Mouse (Mus musculus) liver, embryonic 16.5 days (tissue): Measurements from ENCODE around the gene Cebpg. TPM values are rescaled to one million over a fixed set of nuclear protein-coding genes. Genes with fewer than 3 reads are reported as not detected.
A peak's percentile ranks its signal among the peaks of the same experiment; 100 is the strongest.

Experiments
- ATAC-seq: fragments of 200-750 bp; cut with Nextera tagmentation; 2 replicates; pipeline ENCODE4 v1.8.0; 2017; ENCODE audit warnings: low read depth, mild to moderate bottlenecking, moderate number of reproducible peaks, moderate library complexity
- H3K27ac ChIP-seq: fragments of 300-500 bp; sonication (generic); 2 replicates; pipeline ENCODE4 v1.5.1; 2014; ENCODE audit warnings: mild to moderate bottlenecking, low read length
- H3K27me3 ChIP-seq: fragments of 300-500 bp; sonication (generic); 2 replicates; pipeline ENCODE4 v1.6.1; 2014; ENCODE audit warnings: low read depth, low read length, mixed read lengths; ENCODE audit not compliant: control insufficient read depth, insufficient read depth
- H3K36me3 ChIP-seq: fragments of 300-500 bp; sonication (generic); 2 replicates; pipeline ENCODE4 v1.6.1; 2014; ENCODE audit warnings: mild to moderate bottlenecking; ENCODE audit not compliant: control insufficient read depth, insufficient read depth
- H3K4me1 ChIP-seq: fragments of 300-500 bp; sonication (generic); 2 replicates; pipeline ENCODE4 v1.6.1; 2014; ENCODE audit warnings: low read depth, low read length, mixed read lengths; ENCODE audit not compliant: control insufficient read depth
- H3K4me2 ChIP-seq: fragments of 300-500 bp; sonication (generic); 2 replicates; pipeline ENCODE4 v1.6.1; 2014; ENCODE audit warnings: low read depth, low read length, mixed read lengths
- H3K4me3 ChIP-seq: fragments of 300-500 bp; sonication (generic); 2 replicates; pipeline ENCODE4 v1.5.1; 2014; ENCODE audit warnings: low read depth, mild to moderate bottlenecking, low read length
- H3K9ac ChIP-seq: fragments of 300-500 bp; sonication (generic); 2 replicates; pipeline ENCODE4 v1.6.1; 2014; ENCODE audit warnings: low read depth, low read length
- H3K9me3 ChIP-seq: fragments of 300-500 bp; sonication (generic); replicated peaks from 2 replicates; pipeline ENCODE4 v1.6.1; 2016; ENCODE audit warnings: low read length; ENCODE audit not compliant: control insufficient read depth
- WGBS: fragments of 180-500 bp; shearing (Covaris S2); extraction: QIAGEN DNeasy Blood & Tissue Kit; methylation state at CpG from one replicate; pipeline ENCODE4 v1.1.7; 2014; ENCODE audit not compliant: insufficient replicate concordance; 5-methylcytosine and 5-hydroxymethylcytosine counted together
- polyA plus RNA-seq: library from polyadenylated mRNA; unstranded; fragments of >200 nt; fragmentation: Nextera tagmentation; extraction: Ambion mirVana; gene quantifications from 2 replicates; pipeline ENCODE4 v1.2.1, GENCODE M21; 2015

The Cebpg gene
- polyA plus RNA-seq, 1 experiment from 2014 or later = 21.4 TPM

GRCm38 (mm10) chr7:35080843-35081338 lies 24.5 kb upstream of the Cebpg start:
- Histone ChIP-seq H3K36me3 (no peaks in the 10 kb centered on the region), H3K4me2 (peak overlapping the region; percentile 33), H3K27ac (peak overlapping the region; percentile 57), H3K9me3 (no peaks in the 10 kb centered on the region), H3K4me3 (peak overlapping the region; percentile 19; the same call in 1 of the 2 replicates), H3K4me1 (peaks cover 2% of the 10 kb centered on the region; the same call in 1 of the 2 replicates), H3K9ac (peak overlapping the region; percentile 16; the same call in 1 of the 2 replicates), H3K27me3 (no peaks in the 10 kb centered on the region; the same call in 1 of the 2 replicates)
- 7% methylated on average over 10 of the region's 10 CpGs for WGBS
- ATAC-seq = peak; percentile 75

- WGBS = 45% methylated on average over 5 of the region's 5 CpGs
- Histone ChIP-seq H3K27me3 (no peaks in the 10 kb centered on the region), H3K27ac (no peak overlapping the region), H3K4me3 (no peak overlapping the region), H3K4me2 (no peak overlapping the region), H3K9me3 (no peaks in the 10 kb centered on the region), H3K4me1 (no peaks in the 10 kb centered on the region; the same call in 1 of the 2 replicates), H3K36me3 (no peaks in the 10 kb centered on the region), H3K9ac (no peak overlapping the region)
- ATAC-seq = no peak
Observed at GRCm38 (mm10) chr7:35076645-35077044, 20.3 kb upstream of the Cebpg start.

GRCm38 (mm10) chr7:35066640-35067212 lies 10.4 kb upstream of the Cebpg start:
- WGBS = 66% methylated on average over 8 of the region's 8 CpGs

GRCm38 (mm10) chr7:35065958-35066357 lies 9.6 kb upstream of the Cebpg start:
- Histone ChIP-seq H3K4me2 (no peak overlapping the region), H3K4me1 (no peaks in the 10 kb centered on the region), H3K4me3 (no peak overlapping the region), H3K9me3 (no peaks in the 10 kb centered on the region), H3K36me3 (no peaks in the 10 kb centered on the region), H3K27me3 (no peaks in the 10 kb centered on the region), H3K9ac (no peak overlapping the region), H3K27ac (no peak overlapping the region)
- WGBS = 61% methylated on average over 3 of the region's 3 CpGs
- no peak for ATAC-seq

More at GRCm38 (mm10) chr7:35066640-35067212, 10.4 kb upstream of the Cebpg start:
- no peaks in the 10 kb centered on the region for H3K9me3 ChIP-seq
- ATAC-seq = no peak
- H3K9ac ChIP-seq = no peak overlapping the region
- no peak overlapping the region for H3K4me3 ChIP-seq
- H3K27me3 ChIP-seq = no peaks in the 10 kb centered on the region
- no peaks in the 10 kb centered on the region for H3K4me1 ChIP-seq
- H3K4me2 ChIP-seq = no peak overlapping the region
- no peaks in the 10 kb centered on the region for H3K36me3 ChIP-seq
- no peak overlapping the region for H3K27ac ChIP-seq

- H3K36me3 ChIP-seq = no peaks in the 10 kb centered on the region
- no peak for ATAC-seq
- no peak overlapping the region for H3K27ac ChIP-seq
- H3K4me1 ChIP-seq = no peaks in the 10 kb centered on the region
- H3K27me3 ChIP-seq = no peaks in the 10 kb centered on the region
- H3K4me2 ChIP-seq = no peak overlapping the region
- 63% methylated on average over 14 of the region's 14 CpGs for WGBS
- no peak overlapping the region for H3K9ac ChIP-seq
- no peaks in the 10 kb centered on the region for H3K9me3 ChIP-seq
- H3K4me3 ChIP-seq = no peak overlapping the region
Observed at GRCm38 (mm10) chr7:35064286-35065258, 8.2 kb upstream of the Cebpg start.

GRCm38 (mm10) chr7:35059467-35059866 lies 3.1 kb upstream of the Cebpg start:
- H3K36me3 ChIP-seq = no peaks in the 10 kb centered on the region
- ATAC-seq = no peak
- peaks cover 16% of the 10 kb centered on the region for H3K4me1 ChIP-seq
- H3K4me3 ChIP-seq = no peak overlapping the region
- H3K27me3 ChIP-seq = no peaks in the 10 kb centered on the region
- no peak overlapping the region for H3K27ac ChIP-seq
- WGBS = 62% methylated on average over 5 of the region's 5 CpGs
- no peak overlapping the region for H3K4me2 ChIP-seq
- H3K9me3 ChIP-seq = no peaks in the 10 kb centered on the region
- H3K9ac ChIP-seq = no peak overlapping the region

GRCm38 (mm10) chr7:35058329-35058728 lies 2.0 kb upstream of the Cebpg start:
- H3K4me1 ChIP-seq = peaks cover 23% of the 10 kb centered on the region
- H3K4me3 ChIP-seq = no peak overlapping the region
- H3K27ac ChIP-seq = no peak overlapping the region
- no peaks in the 10 kb centered on the region for H3K9me3 ChIP-seq
- no peaks in the 10 kb centered on the region for H3K36me3 ChIP-seq
- H3K4me2 ChIP-seq = no peak overlapping the region
- H3K27me3 ChIP-seq = no peaks in the 10 kb centered on the region
- WGBS = 60% methylated on average over 1 of the region's 1 CpGs
- H3K9ac ChIP-seq = no peak overlapping the region
- no peak for ATAC-seq

- Histone ChIP-seq H3K36me3 (no peaks in the 10 kb centered on the region), H3K9me3 (no peaks in the 10 kb centered on the region), H3K27ac (no peak overlapping the region), H3K9ac (no peak overlapping the region; the same call in 1 of the 2 replicates), H3K4me2 (peak overlapping the region; percentile 97; the same call in 1 of the 2 replicates), H3K4me3 (no peak overlapping the region), H3K4me1 (peaks cover 25% of the 10 kb centered on the region), H3K27me3 (no peaks in the 10 kb centered on the region)
- ATAC-seq = no peak
- 58% methylated on average over 4 of the region's 4 CpGs for WGBS
Observed at GRCm38 (mm10) chr7:35057569-35057968, 1.2 kb upstream of the Cebpg start.
